Mouse (Mus musculus): ENCODE results near the gene Zfand3. TPM values are rescaled to one million over a fixed set of nuclear protein-coding genes. Genes with fewer than 3 reads are reported as not detected.

The Zfand3 gene
- polyA plus RNA-seq, 1 experiment, result 138 TPM

DNA sequence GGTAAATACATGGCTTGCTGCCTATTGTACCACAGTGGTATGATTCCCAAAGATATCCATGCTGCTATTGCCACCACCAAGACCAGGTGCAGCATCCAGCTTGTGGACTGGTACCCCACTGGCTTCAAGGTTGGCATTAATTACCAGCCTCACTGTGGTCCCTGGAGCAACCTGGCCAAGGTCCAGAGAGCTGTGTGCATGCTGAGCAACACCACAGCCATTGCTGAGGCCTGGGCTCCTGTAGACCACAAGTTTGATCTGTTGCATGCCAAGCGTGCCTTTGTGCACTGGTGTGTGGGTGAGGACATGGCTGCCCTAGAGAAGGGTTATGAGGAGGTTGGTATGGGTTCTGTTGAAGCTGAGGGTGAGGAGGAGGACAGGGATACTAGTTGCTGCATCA, 173.9 kb downstream of the Zfand3 start:
- TF ChIP-seq CEBPB (IDR thresholded peaks at IDR 0.05; ENCODE audit: insufficient read depth, poor library complexity, severe bottlenecking) (no peak), POLR2AphosphoS2 (IDR thresholded peaks at IDR 0.05; ENCODE audit: insufficient read length, low read depth) (peak; percentile 4), MAX (IDR thresholded peaks at IDR 0.05; ENCODE audit: low read depth) (no peak), MYOD1 (IDR thresholded peaks at IDR 0.05; ENCODE audit: control insufficient read depth in 1 of 3, insufficient read length in 2 of 3, low read depth in 2 of 3) (peak in 2 of 3 experiments; percentile 18 to 34), REST (IDR thresholded peaks at IDR 0.05; ENCODE audit: insufficient read depth, insufficient read length) (no peak), POLR2A (IDR thresholded peaks at IDR 0.05; ENCODE audit: insufficient read length, low read depth) (no peak), E2F4 (IDR thresholded peaks at IDR 0.05; ENCODE audit: insufficient read depth) (no peak), MYOG (IDR thresholded peaks at IDR 0.05; ENCODE audit: control insufficient read depth in 1 of 3, insufficient read depth in 1 of 3, insufficient read length in 2 of 3, low read depth in 2 of 3) (peak in 1 of 3 experiments; percentile 60)

DNA sequence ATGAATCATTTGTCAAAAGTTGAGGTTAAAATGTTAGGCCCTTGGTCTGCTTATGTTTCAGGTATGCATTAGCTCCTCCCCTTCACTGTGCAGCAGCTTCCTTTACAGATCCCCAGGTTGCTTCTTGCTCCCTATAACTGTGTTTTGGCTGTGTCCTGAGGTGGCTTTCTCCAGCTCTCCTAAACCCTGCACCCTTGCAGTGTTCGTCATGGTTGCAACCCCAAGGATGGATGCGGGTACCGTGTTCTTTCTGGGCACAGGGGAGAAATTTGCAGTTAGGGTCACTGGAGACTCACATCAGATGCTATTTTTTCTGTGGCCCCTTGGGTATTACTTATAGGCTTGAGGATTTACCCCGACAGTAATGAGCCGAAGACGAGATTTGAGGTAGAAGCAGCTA, 175.7 kb downstream of the Zfand3 start:
- H3K36me3 ChIP-seq (ENCODE audit: control insufficient read depth, insufficient read depth), result no peaks in the 10 kb centered on the region
- no peaks in the 10 kb centered on the region for H3K27me3 ChIP-seq (ENCODE audit: control insufficient read depth, insufficient read depth, insufficient read length)
- no peak overlapping the region for H3K4me2 ChIP-seq (ENCODE audit: low read depth)
- H3K4me3 ChIP-seq, result no peak overlapping the region
- peaks cover 39% of the 10 kb centered on the region for H3K79me2 ChIP-seq (ENCODE audit: control insufficient read depth, insufficient read depth)
- H3ac ChIP-seq (ENCODE audit: control insufficient read depth, insufficient read length), result no peak overlapping the region
- no peak for TF ChIP-seq POLR2A (IDR thresholded peaks at IDR 0.05; ENCODE audit: insufficient read length, low read depth)

More for the DNA sequence above, 173.9 kb downstream of the Zfand3 start:
- H3K4me3 ChIP-seq, result no peak overlapping the region
- no peaks in the 10 kb centered on the region for H3K27me3 ChIP-seq (ENCODE audit: control insufficient read depth, insufficient read depth, insufficient read length)
- no peak overlapping the region for H3K4me2 ChIP-seq (ENCODE audit: low read depth)
- H3K79me2 ChIP-seq (ENCODE audit: control insufficient read depth, insufficient read depth), result peaks cover 23% of the 10 kb centered on the region
- H3ac ChIP-seq (ENCODE audit: control insufficient read depth, insufficient read length), result no peak overlapping the region
- no peaks in the 10 kb centered on the region for H3K36me3 ChIP-seq (ENCODE audit: control insufficient read depth, insufficient read depth)

DNA sequence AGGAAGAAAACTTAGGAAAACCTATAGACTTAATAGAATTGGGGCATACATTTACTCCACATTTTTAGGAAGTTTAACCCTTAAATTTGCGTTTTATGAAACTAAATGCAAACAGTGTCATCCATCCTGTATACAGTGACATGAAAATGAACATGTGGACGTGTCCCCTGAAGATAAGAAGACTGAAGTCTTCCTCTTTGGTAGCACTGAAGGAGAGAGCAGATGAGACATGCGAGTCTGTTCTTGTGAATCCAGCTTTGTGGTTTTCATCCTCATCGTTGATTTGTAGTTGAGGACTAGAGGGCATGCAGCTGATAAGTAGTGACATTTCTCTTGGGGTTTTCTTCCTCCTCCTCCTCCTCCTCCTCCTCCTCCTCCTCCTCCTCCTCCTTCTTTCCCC, 177.0 kb downstream of the Zfand3 start:
- no peaks in the 10 kb centered on the region for H3K36me3 ChIP-seq (ENCODE audit: control insufficient read depth, insufficient read depth)
- H3K4me2 ChIP-seq (ENCODE audit: low read depth), result no peak overlapping the region
- H3ac ChIP-seq (ENCODE audit: control insufficient read depth, insufficient read length), result no peak overlapping the region
- H3K27me3 ChIP-seq (ENCODE audit: control insufficient read depth, insufficient read depth, insufficient read length), result no peaks in the 10 kb centered on the region
- H3K4me3 ChIP-seq, result no peak overlapping the region
- TF ChIP-seq MAX (IDR thresholded peaks at IDR 0.05; ENCODE audit: low read depth) (no peak), CEBPB (IDR thresholded peaks at IDR 0.05; ENCODE audit: insufficient read depth, poor library complexity, severe bottlenecking) (no peak), POLR2A (IDR thresholded peaks at IDR 0.05; ENCODE audit: insufficient read length, low read depth) (no peak), TCF12 (IDR thresholded peaks at IDR 0.05; ENCODE audit: insufficient read depth, poor library complexity, severe bottlenecking) (no peak), SRF (IDR thresholded peaks at IDR 0.05; ENCODE audit: control insufficient read depth, insufficient read length, low read depth) (no peak), MYOG (IDR thresholded peaks at IDR 0.05; ENCODE audit: control insufficient read depth in 1 of 3, insufficient read depth in 1 of 3, insufficient read length in 2 of 3, low read depth in 2 of 3) (no peak), USF1 (IDR thresholded peaks at IDR 0.05; ENCODE audit: low read depth) (no peak), REST (IDR thresholded peaks at IDR 0.05; ENCODE audit: insufficient read depth, insufficient read length) (no peak), E2F4 (IDR thresholded peaks at IDR 0.05; ENCODE audit: insufficient read depth) (no peak), MYOD1 (IDR thresholded peaks at IDR 0.05; ENCODE audit: control insufficient read depth in 1 of 3, insufficient read length in 2 of 3, low read depth in 2 of 3) (no peak), POLR2AphosphoS2 (IDR thresholded peaks at IDR 0.05; ENCODE audit: insufficient read length, low read depth) (no peak), TCF3 (IDR thresholded peaks at IDR 0.05; ENCODE audit: insufficient read length, low read depth) (no peak)
- H3K79me2 ChIP-seq (ENCODE audit: control insufficient read depth, insufficient read depth), result peaks cover 42% of the 10 kb centered on the region

DNA sequence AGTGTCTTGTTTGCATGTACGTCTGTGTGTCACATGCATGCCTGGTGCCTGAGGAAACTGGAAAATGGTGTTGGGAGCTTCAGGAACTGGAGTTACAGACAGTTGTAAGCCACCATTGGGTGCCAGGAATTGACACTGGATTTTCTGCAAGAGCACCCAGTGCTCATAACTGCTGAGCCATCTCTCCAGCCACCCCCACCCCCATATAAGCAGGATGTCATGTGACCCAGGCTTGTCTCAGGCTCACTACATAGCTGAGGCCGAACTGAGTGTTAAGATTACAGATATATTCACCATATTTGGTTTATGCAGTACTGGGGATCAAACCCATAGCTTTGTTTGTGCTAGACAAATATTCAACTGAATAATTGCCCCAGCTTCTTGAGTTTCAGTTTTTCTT, 177.5 kb downstream of the Zfand3 start:
- peaks cover 47% of the 10 kb centered on the region for H3K79me2 ChIP-seq (ENCODE audit: control insufficient read depth, insufficient read depth)
- no peak overlapping the region for H3ac ChIP-seq (ENCODE audit: control insufficient read depth, insufficient read length)
- no peaks in the 10 kb centered on the region for H3K36me3 ChIP-seq (ENCODE audit: control insufficient read depth, insufficient read depth)
- H3K4me2 ChIP-seq (ENCODE audit: low read depth), result no peak overlapping the region
- TF ChIP-seq E2F4 (IDR thresholded peaks at IDR 0.05; ENCODE audit: insufficient read depth), result no peak
- TF ChIP-seq TCF12 (IDR thresholded peaks at IDR 0.05; ENCODE audit: insufficient read depth, poor library complexity, severe bottlenecking), result no peak
- TF ChIP-seq MAX (IDR thresholded peaks at IDR 0.05; ENCODE audit: low read depth), result no peak
- TF ChIP-seq MYOD1 (IDR thresholded peaks at IDR 0.05; ENCODE audit: control insufficient read depth in 1 of 3, insufficient read length in 2 of 3, low read depth in 2 of 3), result no peak
- no peak for TF ChIP-seq USF1 (IDR thresholded peaks at IDR 0.05; ENCODE audit: low read depth)
- no peak for TF ChIP-seq MYOG (IDR thresholded peaks at IDR 0.05; ENCODE audit: control insufficient read depth in 1 of 3, insufficient read depth in 1 of 3, insufficient read length in 2 of 3, low read depth in 2 of 3)
- no peaks in the 10 kb centered on the region for H3K27me3 ChIP-seq (ENCODE audit: control insufficient read depth, insufficient read depth, insufficient read length)
- no peak overlapping the region for H3K4me3 ChIP-seq

DNA sequence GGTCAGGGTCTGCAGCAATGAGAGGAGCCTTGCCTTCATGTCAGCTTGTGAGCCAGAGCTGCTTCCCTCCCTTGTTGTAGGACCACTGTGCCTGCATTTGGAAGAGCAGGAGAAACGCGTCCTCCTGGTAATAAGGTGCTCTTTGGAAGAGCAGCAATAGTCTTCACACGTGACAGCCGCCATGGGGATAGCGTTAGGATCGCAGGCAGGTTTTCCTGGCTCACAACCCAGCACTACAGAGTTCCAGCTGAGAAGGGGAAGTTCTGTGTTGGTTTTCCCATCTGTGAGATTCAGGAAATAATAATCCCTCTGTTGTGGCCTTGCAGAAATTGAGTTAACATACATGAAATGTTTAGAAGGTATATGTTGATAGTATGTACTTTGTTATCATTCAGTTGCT, 179.0 kb downstream of the Zfand3 start:
- no peaks in the 10 kb centered on the region for H3K27me3 ChIP-seq (ENCODE audit: control insufficient read depth, insufficient read depth, insufficient read length)
- H3K36me3 ChIP-seq (ENCODE audit: control insufficient read depth, insufficient read depth), result no peaks in the 10 kb centered on the region
- peaks cover 39% of the 10 kb centered on the region for H3K79me2 ChIP-seq (ENCODE audit: control insufficient read depth, insufficient read depth)
- H3K4me2 ChIP-seq (ENCODE audit: low read depth), result no peak overlapping the region
- no peak overlapping the region for H3ac ChIP-seq (ENCODE audit: control insufficient read depth, insufficient read length)
- H3K4me3 ChIP-seq, result no peak overlapping the region
- no peak for TF ChIP-seq MYOG (IDR thresholded peaks at IDR 0.05; ENCODE audit: control insufficient read depth in 1 of 3, insufficient read depth in 1 of 3, insufficient read length in 2 of 3, low read depth in 2 of 3)
- TF ChIP-seq POLR2A (IDR thresholded peaks at IDR 0.05; ENCODE audit: insufficient read length, low read depth), result no peak
- TF ChIP-seq MAX (IDR thresholded peaks at IDR 0.05; ENCODE audit: low read depth), result no peak
- no peak for TF ChIP-seq POLR2AphosphoS2 (IDR thresholded peaks at IDR 0.05; ENCODE audit: insufficient read length, low read depth)
- no peak for TF ChIP-seq TCF3 (IDR thresholded peaks at IDR 0.05; ENCODE audit: insufficient read length, low read depth)
- no peak for TF ChIP-seq MYOD1 (IDR thresholded peaks at IDR 0.05; ENCODE audit: control insufficient read depth in 1 of 3, insufficient read length in 2 of 3, low read depth in 2 of 3)
- TF ChIP-seq E2F4 (IDR thresholded peaks at IDR 0.05; ENCODE audit: insufficient read depth), result no peak
- TF ChIP-seq USF1 (IDR thresholded peaks at IDR 0.05; ENCODE audit: low read depth), result no peak
- no peak for TF ChIP-seq REST (IDR thresholded peaks at IDR 0.05; ENCODE audit: insufficient read depth, insufficient read length)
- no peak for TF ChIP-seq SRF (IDR thresholded peaks at IDR 0.05; ENCODE audit: control insufficient read depth, insufficient read length, low read depth)
- no peak for TF ChIP-seq TCF12 (IDR thresholded peaks at IDR 0.05; ENCODE audit: insufficient read depth, poor library complexity, severe bottlenecking)
- TF ChIP-seq CEBPB (IDR thresholded peaks at IDR 0.05; ENCODE audit: insufficient read depth, poor library complexity, severe bottlenecking), result no peak
